Mouse (Mus musculus): Measurements from ENCODE around the gene Wnt7b. TPM values are rescaled to one million over a fixed set of nuclear protein-coding genes. Genes with fewer than 3 reads are reported as not detected.

Gene Wnt7b
- total RNA-seq, 1 experiment, result 11.2 TPM

GRCm38 (mm10) chr15:85599887-85600695 lies 17.8 kb upstream of the Wnt7b start:
- no peak for DNase-seq (ENCODE audit: low read depth, low spot score)
- TF ChIP-seq ZNF384 (IDR thresholded peaks at IDR 0.05; ENCODE audit: low read depth, low read length), result no peak
- TF ChIP-seq ZC3H11A (IDR thresholded peaks at IDR 0.05; ENCODE audit: borderline replicate concordance, low read depth, low read length), result no peak
- TF ChIP-seq MAFK (IDR thresholded peaks at IDR 0.05; ENCODE audit: insufficient read depth, low read depth, low read length), result no peak
- no peak for TF ChIP-seq CHD2 (IDR thresholded peaks at IDR 0.05; ENCODE audit: low read depth, low read length)
- no peak for TF ChIP-seq HCFC1 (IDR thresholded peaks at IDR 0.05; ENCODE audit: borderline replicate concordance, insufficient read depth, low read length)
- in situ Hi-C loops (cut with MboI; ENCODE audit: low sequenced_read_pairs in 2 of 2, unreplicated experiment in 2 of 2), result no loop called here

DNA sequence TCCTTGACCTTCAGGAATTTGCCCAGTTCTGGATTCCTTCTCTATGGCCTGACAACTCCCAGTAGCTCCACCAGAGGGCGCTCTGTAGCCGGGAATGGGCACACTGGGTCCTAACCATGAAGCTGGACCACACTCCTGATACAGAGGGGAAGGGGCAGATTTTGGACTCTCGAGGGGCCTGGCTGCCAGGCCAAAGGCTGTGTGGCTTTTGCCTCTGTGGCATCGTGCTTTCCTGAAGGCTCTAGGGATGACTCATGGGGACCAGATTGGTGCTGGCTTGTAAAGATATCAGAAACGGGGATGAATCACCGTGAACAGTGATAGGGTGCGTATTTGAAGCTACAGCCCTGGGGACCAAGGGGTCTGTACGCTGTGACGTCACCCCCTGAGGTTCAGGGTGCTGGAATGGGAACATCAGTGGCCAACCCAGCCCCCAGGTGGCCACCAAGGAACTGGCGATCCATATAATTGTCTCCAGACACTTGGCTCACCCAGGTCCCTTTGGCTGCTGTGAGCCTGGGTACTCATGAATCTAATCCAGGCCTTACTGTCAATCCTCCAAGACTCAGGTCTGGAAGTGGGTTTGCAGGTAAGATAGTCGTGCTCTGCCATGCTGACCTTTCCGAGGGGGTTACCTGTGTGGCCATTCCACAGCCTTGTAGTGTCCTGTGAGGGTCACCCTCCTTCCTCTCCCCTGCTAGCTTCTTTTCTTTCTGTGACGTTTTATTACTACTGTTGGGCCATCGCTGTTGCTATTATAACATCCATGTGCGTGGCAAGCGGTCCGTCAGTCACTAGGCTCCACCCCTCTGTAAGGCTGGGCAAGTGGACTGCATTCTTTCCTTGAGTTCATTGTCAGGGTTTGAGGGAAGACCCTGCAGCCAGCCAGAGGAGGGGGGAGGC lies 17.0 kb upstream of the Wnt7b start:
- in situ Hi-C loops (cut with MboI; ENCODE audit: low sequenced_read_pairs in 2 of 2, unreplicated experiment in 2 of 2), result no loop called here

More at GRCm38 (mm10) chr15:85599887-85600695, 17.8 kb upstream of the Wnt7b start:
- Histone ChIP-seq H3K4me3 (ENCODE audit: insufficient read depth in 1 of 2, low read depth in 1 of 2, low read length in 2 of 2, poor library complexity in 1 of 2, severe bottlenecking in 1 of 2) (no peak overlapping the region), H3K27ac (ENCODE audit: insufficient read depth, low read depth, low read length, poor library complexity, severe bottlenecking) (no peak overlapping the region), H3K9me3 (ENCODE audit: control insufficient read depth, insufficient read depth, low read depth, low read length) (no peaks in the 10 kb centered on the region), H3K36me3 (ENCODE audit: control insufficient read depth, insufficient read depth, low read length, poor library complexity, severe bottlenecking) (no peaks in the 10 kb centered on the region), H3K9ac (ENCODE audit: insufficient read depth, low read depth, low read length, poor library complexity, severe bottlenecking) (no peak overlapping the region), H3K4me1 (ENCODE audit: control insufficient read depth in 2 of 2, insufficient read depth in 2 of 2, low read length in 2 of 2, poor library complexity in 1 of 2) (peaks cover 1 to 23% of the 10 kb centered on the region in 2 experiments; a peak in 2 of 4 replicates)

GRCm38 (mm10) chr15:85598443-85598842 lies 16.2 kb upstream of the Wnt7b start:
- Histone ChIP-seq H3K27ac (ENCODE audit: insufficient read depth, low read depth, low read length, poor library complexity, severe bottlenecking) (no peak overlapping the region), H3K9ac (ENCODE audit: insufficient read depth, low read depth, low read length, poor library complexity, severe bottlenecking) (no peak overlapping the region), H3K4me3 (ENCODE audit: insufficient read depth in 1 of 2, low read depth in 1 of 2, low read length in 2 of 2, poor library complexity in 1 of 2, severe bottlenecking in 1 of 2) (no peak overlapping the region), H3K9me3 (ENCODE audit: control insufficient read depth, insufficient read depth, low read depth, low read length) (no peaks in the 10 kb centered on the region), H3K36me3 (ENCODE audit: control insufficient read depth, insufficient read depth, low read length, poor library complexity, severe bottlenecking) (no peaks in the 10 kb centered on the region), H3K4me1 (ENCODE audit: control insufficient read depth in 2 of 2, insufficient read depth in 2 of 2, low read length in 2 of 2, poor library complexity in 1 of 2) (peaks cover 1 to 23% of the 10 kb centered on the region in 2 experiments; a peak in 2 of 4 replicates)
- TF ChIP-seq ZC3H11A (IDR thresholded peaks at IDR 0.05; ENCODE audit: borderline replicate concordance, low read depth, low read length), result no peak
- no peak for TF ChIP-seq HCFC1 (IDR thresholded peaks at IDR 0.05; ENCODE audit: borderline replicate concordance, insufficient read depth, low read length)
- TF ChIP-seq CHD2 (IDR thresholded peaks at IDR 0.05; ENCODE audit: low read depth, low read length), result no peak
- no peak for TF ChIP-seq ZNF384 (IDR thresholded peaks at IDR 0.05; ENCODE audit: low read depth, low read length)
- no peak for TF ChIP-seq MAFK (IDR thresholded peaks at IDR 0.05; ENCODE audit: insufficient read depth, low read depth, low read length)
- DNase-seq (ENCODE audit: low read depth, low spot score), result no peak
- in situ Hi-C loops (cut with MboI; ENCODE audit: low sequenced_read_pairs in 2 of 2, unreplicated experiment in 2 of 2), result no loop called here

More for the DNA sequence above, 17.0 kb upstream of the Wnt7b start:
- H3K36me3 ChIP-seq (ENCODE audit: control insufficient read depth, insufficient read depth, low read length, poor library complexity, severe bottlenecking), result no peaks in the 10 kb centered on the region
- H3K9ac ChIP-seq (ENCODE audit: insufficient read depth, low read depth, low read length, poor library complexity, severe bottlenecking), result no peak overlapping the region
- peaks cover 1 to 23% of the 10 kb centered on the region in 2 experiments; a peak in 2 of 4 replicates for H3K4me1 ChIP-seq (ENCODE audit: control insufficient read depth in 2 of 2, insufficient read depth in 2 of 2, low read length in 2 of 2, poor library complexity in 1 of 2)
- H3K9me3 ChIP-seq (ENCODE audit: control insufficient read depth, insufficient read depth, low read depth, low read length), result no peaks in the 10 kb centered on the region
- no peak overlapping the region for H3K4me3 ChIP-seq (ENCODE audit: insufficient read depth in 1 of 2, low read depth in 1 of 2, low read length in 2 of 2, poor library complexity in 1 of 2, severe bottlenecking in 1 of 2)
- no peak for DNase-seq (ENCODE audit: low read depth, low spot score)
- no peak overlapping the region for H3K27ac ChIP-seq (ENCODE audit: insufficient read depth, low read depth, low read length, poor library complexity, severe bottlenecking)
- TF ChIP-seq ZC3H11A (IDR thresholded peaks at IDR 0.05; ENCODE audit: borderline replicate concordance, low read depth, low read length) (peak; percentile 75), MAFK (IDR thresholded peaks at IDR 0.05; ENCODE audit: insufficient read depth, low read depth, low read length) (no peak)

DNA sequence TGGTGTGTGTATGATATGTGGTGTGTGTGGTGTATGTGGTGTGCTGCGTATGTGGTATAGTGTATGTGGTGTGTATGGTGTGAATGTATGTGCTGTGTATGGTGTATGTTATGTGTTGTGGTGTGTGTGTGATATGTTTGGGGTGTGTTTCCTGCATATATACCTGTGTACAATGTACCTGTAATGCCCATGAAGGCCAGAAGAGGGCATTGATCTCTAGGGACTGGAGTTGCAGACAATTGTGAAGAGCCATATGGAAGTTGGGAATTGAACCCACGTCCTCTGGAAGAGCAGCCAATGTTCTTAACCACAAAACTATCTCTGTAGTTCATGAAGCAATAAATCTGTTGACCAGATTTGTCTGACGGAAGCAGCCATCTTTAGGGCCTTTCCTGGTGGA lies 15.1 kb upstream of the Wnt7b start:
- H3K36me3 ChIP-seq (ENCODE audit: control insufficient read depth, insufficient read depth, low read length, poor library complexity, severe bottlenecking), result no peaks in the 10 kb centered on the region
- no peak overlapping the region for H3K4me3 ChIP-seq (ENCODE audit: insufficient read depth in 1 of 2, low read depth in 1 of 2, low read length in 2 of 2, poor library complexity in 1 of 2, severe bottlenecking in 1 of 2)
- no peak overlapping the region for H3K9ac ChIP-seq (ENCODE audit: insufficient read depth, low read depth, low read length, poor library complexity, severe bottlenecking)
- in situ Hi-C loops (cut with MboI; ENCODE audit: low sequenced_read_pairs in 2 of 2, unreplicated experiment in 2 of 2), result no loop called here
- DNase-seq (ENCODE audit: low read depth, low spot score), result no peak
- H3K4me1 ChIP-seq (ENCODE audit: control insufficient read depth in 2 of 2, insufficient read depth in 2 of 2, low read length in 2 of 2, poor library complexity in 1 of 2), result peaks cover 0 to 19% of the 10 kb centered on the region in 2 experiments; a peak in 2 of 4 replicates
- H3K9me3 ChIP-seq (ENCODE audit: control insufficient read depth, insufficient read depth, low read depth, low read length), result no peaks in the 10 kb centered on the region
- no peak overlapping the region for H3K27ac ChIP-seq (ENCODE audit: insufficient read depth, low read depth, low read length, poor library complexity, severe bottlenecking)
- no peak for TF ChIP-seq HCFC1 (IDR thresholded peaks at IDR 0.05; ENCODE audit: borderline replicate concordance, insufficient read depth, low read length)
- no peak for TF ChIP-seq ZNF384 (IDR thresholded peaks at IDR 0.05; ENCODE audit: low read depth, low read length)
- TF ChIP-seq CHD2 (IDR thresholded peaks at IDR 0.05; ENCODE audit: low read depth, low read length), result no peak
- TF ChIP-seq ZC3H11A (IDR thresholded peaks at IDR 0.05; ENCODE audit: borderline replicate concordance, low read depth, low read length), result no peak
- TF ChIP-seq MAFK (IDR thresholded peaks at IDR 0.05; ENCODE audit: insufficient read depth, low read depth, low read length), result no peak
